Mouse (Mus musculus): ENCODE data around the gene Olfr1328.
"Not testable (repeated sequence)": the region's sequence is repeated elsewhere in the genome, so short reads cannot be mapped to it uniquely, and the experiment has no call there.

Gene Olfr1328

DNA sequence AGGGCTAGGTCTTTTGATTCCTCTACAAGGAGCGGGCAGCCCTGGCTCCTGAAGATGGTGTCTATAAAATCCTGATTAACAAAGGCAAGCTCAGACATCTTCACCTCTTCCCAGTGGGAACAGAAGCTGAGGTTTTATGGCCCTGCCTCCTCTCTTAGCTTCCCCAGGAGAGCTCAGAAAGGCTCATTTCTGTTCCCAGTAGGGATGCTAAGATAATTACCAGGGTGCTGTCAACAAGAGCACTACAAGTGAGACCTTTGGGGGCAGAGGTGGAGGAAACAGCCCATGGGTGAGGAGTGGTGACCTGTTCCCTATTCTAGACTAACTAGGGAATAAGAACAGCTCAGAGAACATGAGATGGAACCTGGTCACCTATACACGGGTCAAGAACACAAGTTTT is at the start of gene Olfr1328:
Olfr1328 (minus strand) TSS at position 101 of the 400 bp plus-strand sequence.
- DNase-seq (ENCODE audit: low read depth, low spot score) = no peak

DNA sequence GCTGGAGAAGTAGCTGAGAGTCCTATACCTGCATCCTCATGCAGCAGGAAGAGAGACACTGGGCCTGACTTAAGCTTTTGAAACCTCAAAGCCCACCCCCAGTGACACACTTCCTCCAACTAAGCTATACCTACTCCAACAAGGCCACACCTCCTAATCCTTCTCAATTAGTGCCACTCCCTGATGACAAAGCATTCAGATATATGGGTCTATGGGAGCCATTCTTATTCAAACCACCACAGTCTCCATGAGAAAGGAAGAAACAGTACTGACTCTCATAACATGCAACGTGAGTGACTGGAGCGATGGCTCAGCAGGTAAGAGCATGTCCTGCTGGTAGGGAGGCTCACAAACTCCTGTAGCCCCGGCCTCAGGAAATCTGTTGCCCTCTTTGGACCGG is 46.9 kb upstream of the Olfr1328 start:
- no peak for DNase-seq (ENCODE audit: low read depth, low spot score)

DNA sequence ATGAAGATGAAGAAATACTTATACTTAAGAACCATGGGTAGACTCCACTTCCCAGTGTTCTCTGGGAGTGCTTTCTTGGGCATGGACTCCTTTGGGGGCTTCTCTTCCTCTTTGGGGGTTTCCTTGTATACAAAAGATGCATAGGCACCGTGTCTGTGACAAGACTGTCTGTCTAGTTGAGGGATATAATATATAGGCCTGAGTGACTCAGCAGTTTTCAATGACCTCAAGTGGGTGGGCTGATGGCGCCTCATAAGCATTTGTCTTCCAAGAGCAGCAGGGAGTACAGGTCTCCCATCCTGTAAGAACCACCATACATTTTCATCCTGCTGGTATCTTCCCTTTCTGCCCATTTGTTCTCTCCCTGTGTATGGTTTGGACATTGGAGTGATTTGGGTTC is 34.9 kb upstream of the Olfr1328 start:
- DNase-seq (ENCODE audit: low read depth, low spot score) = no peak

DNA sequence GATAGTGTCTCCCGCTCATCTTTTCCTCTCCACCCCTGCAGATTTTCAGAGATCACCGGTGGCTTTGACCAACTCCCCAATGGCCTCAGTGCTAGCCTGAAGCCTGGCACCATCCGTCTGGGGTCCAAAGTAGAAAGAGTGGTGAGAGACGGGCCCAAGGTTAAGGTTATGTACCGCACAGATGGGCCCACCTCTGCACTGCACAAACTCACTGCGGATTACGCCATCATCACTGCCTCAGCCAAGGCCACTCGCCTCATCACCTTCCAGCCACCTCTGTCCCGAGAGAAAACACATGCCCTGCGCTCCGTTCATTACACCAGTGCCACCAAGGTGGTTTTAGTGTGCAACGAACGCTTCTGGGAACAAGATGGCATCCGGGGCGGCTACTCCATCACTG is 29.3 kb upstream of the Olfr1328 start:
- DNase-seq (ENCODE audit: low read depth, low spot score) = no peak

DNA sequence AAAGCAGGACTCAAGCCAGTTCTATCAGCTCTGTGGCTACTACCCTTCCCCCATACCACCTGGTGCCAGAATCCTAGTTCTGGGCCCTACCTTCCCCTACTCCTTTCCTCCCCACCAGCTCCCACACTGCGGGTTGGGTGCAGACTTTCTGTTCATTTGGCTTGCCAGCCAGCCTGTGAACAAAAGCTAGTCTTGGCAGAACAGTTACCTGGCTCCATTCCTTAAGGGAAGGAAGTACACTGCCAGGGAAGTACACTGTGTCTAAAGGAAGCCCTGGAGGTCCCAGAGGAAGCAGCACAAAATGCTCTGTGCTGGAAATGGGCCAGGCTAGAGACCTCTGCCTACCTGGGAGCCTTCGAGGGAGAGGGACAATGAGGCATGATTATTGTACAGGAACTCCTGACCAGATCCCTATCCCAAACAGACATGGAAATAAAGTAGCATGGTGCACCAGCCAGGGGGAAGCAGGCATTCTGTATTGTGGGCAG is 22.8 kb upstream of the Olfr1328 start, which contains the start of gene Lao1:
Lao1 (plus strand) TSS at position 438 of the 488 bp plus-strand sequence.
- no peak for DNase-seq (ENCODE audit: low read depth, low spot score)

DNA sequence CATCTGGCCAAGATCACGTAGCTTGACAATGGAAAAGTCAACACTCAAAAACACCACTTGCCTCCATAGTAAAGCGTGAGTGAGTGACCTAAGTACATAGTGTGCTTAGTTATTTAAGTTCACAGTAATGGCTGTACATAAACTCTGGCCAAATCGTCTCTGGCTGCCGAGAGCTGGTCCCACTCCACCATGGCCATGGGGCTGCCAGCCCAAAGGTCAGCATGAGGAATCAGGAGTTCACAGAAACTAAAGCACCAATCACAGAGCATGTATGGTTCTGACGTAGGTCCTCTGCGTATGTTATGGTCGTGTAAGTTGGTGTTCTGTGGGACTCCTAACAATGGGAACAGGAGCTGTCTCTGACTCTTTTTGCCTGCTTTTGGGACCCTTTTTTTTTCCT is 20.4 kb upstream of the Olfr1328 start:
- no peak for DNase-seq (ENCODE audit: low read depth, low spot score)

DNA sequence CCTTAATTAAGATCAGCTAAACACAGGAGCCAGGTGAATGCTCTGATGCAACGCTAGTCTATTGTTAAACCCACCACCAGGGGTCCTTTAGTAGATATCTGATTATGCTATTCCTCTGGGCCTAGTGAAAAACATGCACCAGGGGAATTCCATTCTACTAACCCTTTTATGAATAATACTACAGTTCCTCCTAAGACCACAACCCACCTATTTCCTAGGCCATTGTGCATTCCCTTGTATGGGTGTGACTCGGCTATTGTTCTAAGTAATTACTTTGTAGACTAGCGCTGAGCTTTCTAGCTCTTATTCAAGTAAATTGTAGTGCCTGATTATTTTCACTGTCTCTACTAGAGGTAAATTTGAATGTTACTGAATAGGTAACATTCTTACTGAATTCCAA is 7.1 kb downstream of the Olfr1328 start:
- DNase-seq (ENCODE audit: low read depth, low spot score) = not testable (repeated sequence)

DNA sequence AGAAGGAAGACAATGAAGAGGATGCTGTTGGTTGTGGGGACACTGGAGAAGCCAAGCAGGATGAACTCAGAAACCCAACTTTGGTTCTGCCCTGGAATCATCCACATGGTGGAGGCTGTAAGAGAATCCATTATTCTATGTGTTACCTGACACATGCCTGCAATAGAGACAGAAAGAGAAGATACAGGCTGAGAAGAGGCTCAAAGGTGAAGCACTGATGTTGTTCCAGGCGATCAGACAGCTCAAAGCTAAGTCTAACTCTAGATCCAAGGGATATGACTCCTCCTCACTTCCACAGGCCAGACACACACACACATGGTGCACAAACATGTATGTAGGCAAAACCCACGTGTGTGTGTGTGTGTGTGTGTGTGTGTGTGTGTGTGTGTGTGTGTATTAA is 21.0 kb downstream of the Olfr1328 start, which contains the start of gene Olfr1329:
Olfr1329 (minus strand) TSS at position 101 of the 400 bp plus-strand sequence.
- not testable (repeated sequence) for DNase-seq (ENCODE audit: low read depth, low spot score)

DNA sequence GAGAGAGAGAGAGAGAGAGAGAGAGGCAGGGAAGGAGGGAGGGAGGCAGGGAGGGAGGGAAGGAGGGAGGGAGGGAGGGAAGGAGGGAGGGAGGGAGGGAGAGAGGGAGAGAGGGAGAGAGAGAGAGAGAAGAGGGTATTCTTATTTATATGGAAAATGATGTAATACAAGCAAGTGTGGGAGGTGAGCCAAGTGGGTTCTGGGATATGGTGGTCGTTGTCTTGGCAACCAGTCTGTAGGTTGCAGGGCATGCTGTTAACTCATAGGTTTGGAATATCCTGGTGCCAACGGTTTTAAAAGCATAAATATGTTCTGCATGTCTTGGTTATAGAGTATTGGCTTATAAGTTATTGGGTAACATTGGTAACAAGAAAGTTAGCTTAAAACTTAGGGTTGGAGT is 36.4 kb downstream of the Olfr1328 start:
- no peak for DNase-seq (ENCODE audit: low read depth, low spot score)

DNA sequence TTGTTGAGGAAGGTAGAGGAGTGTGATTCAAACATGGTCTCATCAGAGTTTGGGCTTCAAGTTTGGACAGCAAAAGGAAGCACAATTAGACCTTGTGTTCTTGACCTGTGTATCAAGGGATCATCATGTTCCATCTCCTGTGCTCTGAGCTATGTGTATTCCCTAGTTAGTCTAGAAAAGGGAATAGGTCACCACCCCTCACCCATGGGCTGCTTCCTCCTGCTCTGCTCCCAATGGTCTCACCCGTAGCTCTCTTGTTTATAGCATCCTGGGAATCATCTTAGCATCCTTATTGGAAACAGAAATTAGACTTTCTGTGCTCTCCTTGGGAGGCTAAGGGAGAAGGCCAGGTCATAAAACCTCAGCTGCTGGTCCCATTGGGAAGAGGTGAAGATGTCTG is 50.1 kb downstream of the Olfr1328 start, which contains the start of gene Olfr1330:
Olfr1330 (plus strand) TSS at position 301 of the 400 bp plus-strand sequence.
- DNase-seq (ENCODE audit: low read depth, low spot score) = no peak

Measured in WW6 (cell line).